Mouse (Mus musculus) ES-Bruce4 (cell line): ENCODE measurements around the gene Slc7a7.

Experiments
- CTCF ChIP-seq: IDR thresholded peaks from one replicate; pipeline ENCODE4 v1.8.1; 2011; ENCODE audit warnings: low read depth, low read length
- POLR2A ChIP-seq: IDR thresholded peaks from one replicate; pipeline ENCODE4 v1.8.1; 2011; ENCODE audit warnings: low read length; ENCODE audit not compliant: insufficient read depth

DNA sequence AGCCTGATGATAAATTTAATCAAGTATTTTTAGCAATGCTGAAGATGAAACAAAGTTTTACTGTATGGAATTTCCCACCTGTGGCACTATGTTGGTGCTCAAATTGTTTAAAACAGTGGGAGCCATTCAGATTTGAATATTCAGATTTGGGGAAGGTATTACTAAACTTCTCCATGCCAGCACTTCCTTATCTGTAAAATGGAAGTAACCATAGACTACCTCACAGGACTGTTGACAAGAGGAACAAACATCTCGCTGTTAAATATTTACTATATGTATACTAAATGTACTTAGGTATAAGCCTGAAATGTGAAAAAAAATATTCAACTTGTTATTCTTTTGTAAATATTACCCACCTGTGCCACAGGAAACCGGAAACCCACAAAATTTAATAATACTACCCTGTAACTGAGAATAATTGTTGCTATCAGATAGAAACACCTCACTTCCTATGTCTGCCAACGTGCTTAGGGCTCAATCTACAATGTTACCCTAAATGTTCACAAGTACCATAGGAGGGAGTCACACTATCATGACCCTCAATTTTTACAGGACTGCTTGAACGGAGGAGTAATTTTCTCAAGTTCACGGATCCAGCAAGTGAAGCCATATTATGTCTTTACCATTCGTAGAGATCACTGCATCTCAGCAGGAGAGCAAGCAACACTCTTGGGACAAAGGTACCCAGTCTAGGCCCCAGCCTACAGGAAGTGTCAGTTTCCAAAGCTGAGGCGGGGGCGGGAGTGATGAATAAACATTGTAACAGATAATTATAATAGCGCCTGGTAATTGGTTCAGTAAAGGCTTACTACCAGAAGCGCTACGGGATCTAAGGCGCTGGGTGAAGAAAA, 45.8 kb upstream of the Slc7a7 start:
- TF ChIP-seq CTCF (no peak), POLR2A (no peak)
